Mouse (Mus musculus) gastrocnemius, adult 18-20 months (tissue): ENCODE results near the gene Nucb1. TPM values are rescaled to one million over a fixed set of nuclear protein-coding genes. Genes with fewer than 3 reads are reported as not detected.

Experiments
- microRNA-seq: library from miRNA; unstranded; fragments of <30 nt; microRNA quantifications from one replicate; pipeline ENCODE4 v1.2.0, GENCODE M21; 2021
- total RNA-seq, 2 experiments: library from RNA; stranded (reverse); gene quantifications; 2 replicates each; pipeline ENCODE4 v1.2.3; 2021

Nucb1 gene
- total RNA-seq, 2 experiments from 2014 or later = 63.3 to 68.6 TPM

Small RNA genes within 50 kb of the gene (microRNA-seq; reads per million reads assigned to microRNA genes)
- gene Gm22133 = not detected

Other genes with a start within 250 kb of the Nucb1 start
- not detected for gene Slc6a21, start 232.9 kb downstream of the Nucb1 start, total RNA-seq
- gene Trpm4, start 176.6 kb downstream of the Nucb1 start, total RNA-seq = 10 to 100 TPM; 25.9 to 31.3 TPM
- gene Hrc, start 175.1 kb downstream of the Nucb1 start, total RNA-seq = 100 to 1,000 TPM; 877 to 904 TPM
- under 1 TPM; 0.11 to 0.21 TPM for gene Ppfia3, start 143.4 kb downstream of the Nucb1 start, total RNA-seq
- not detected for gene Lin7b, start 139.8 kb downstream of the Nucb1 start, total RNA-seq
- 10 to 100 TPM; 60.3 to 65.4 TPM for gene Snrnp70, start 114.7 kb downstream of the Nucb1 start, total RNA-seq
- 10 to 100 TPM; 83.7 to 93.5 TPM for gene Kcna7, start 104.8 kb downstream of the Nucb1 start, total RNA-seq
- 1 to 10 TPM; 4.3 to 4.7 TPM for gene Ntf5, start 96.7 kb downstream of the Nucb1 start, total RNA-seq
- under 1 TPM; 0.47 to 0.59 TPM for gene Lhb, start 89.6 kb downstream of the Nucb1 start, total RNA-seq
- gene Gys1, start 75.6 kb downstream of the Nucb1 start, total RNA-seq = 100 to 1,000 TPM; 321 to 326 TPM
- 10 to 100 TPM; 26.6 to 27.9 TPM for gene Ruvbl2, start 72.3 kb downstream of the Nucb1 start, total RNA-seq
- gene Ftl1, start 50.5 kb downstream of the Nucb1 start, total RNA-seq = 100 to 1,000 TPM; 109 to 151 TPM
- gene Bax, start 43.5 kb downstream of the Nucb1 start, total RNA-seq = 10 to 100 TPM; 14.2 to 16.6 TPM
- gene Tulp2, start 28.5 kb downstream of the Nucb1 start, total RNA-seq = not detected
- gene Gm45808, start 23.6 kb downstream of the Nucb1 start, total RNA-seq = 1 to 10 TPM; 8.1 to 9.6 TPM
- 10 to 100 TPM; 22.6 to 22.9 TPM for gene Dhdh, start 21.6 kb downstream of the Nucb1 start, total RNA-seq
- 10 to 100 TPM; 28.6 to 63.5 TPM for gene Ppp1r15a, start 15.9 kb upstream of the Nucb1 start, total RNA-seq
- 1 to 10 TPM; 5.2 to 5.3 TPM for gene Plekha4, start 15.9 kb upstream of the Nucb1 start, total RNA-seq
- gene Hsd17b14, start 44.5 kb upstream of the Nucb1 start, total RNA-seq = 1 to 10 TPM in 1 of 2 experiments, under 1 TPM in 1; 0.91 to 1.9 TPM
- 10 to 100 TPM; 95.0 to 98.1 TPM for gene Bcat2, start 59.7 kb upstream of the Nucb1 start, total RNA-seq
- gene Fgf21, start 105.1 kb upstream of the Nucb1 start, total RNA-seq = not detected
- gene Fut1, start 106.9 kb upstream of the Nucb1 start, total RNA-seq = not detected
- gene Izumo1, start 111.4 kb upstream of the Nucb1 start, total RNA-seq = not detected
- gene Rasip1, start 117.1 kb upstream of the Nucb1 start, total RNA-seq = 1 to 10 TPM; 5.5 to 8.5 TPM
- gene Mamstr, start 129.6 kb upstream of the Nucb1 start, total RNA-seq = 10 to 100 TPM; 17.6 to 18.7 TPM
- under 1 TPM in 1 of 2 experiments, not detected in 1; 0.11 TPM for gene Fut2, start 156.0 kb upstream of the Nucb1 start, total RNA-seq
- under 1 TPM; 0.14 to 0.26 TPM for gene Ntn5, start 173.6 kb upstream of the Nucb1 start, total RNA-seq
- under 1 TPM; 0.09 TPM for gene Sec1, start 184.0 kb upstream of the Nucb1 start, total RNA-seq
- 10 to 100 TPM; 11.1 to 17.3 TPM for gene Car11, start 189.4 kb upstream of the Nucb1 start, total RNA-seq
- gene Dbp, start 194.7 kb upstream of the Nucb1 start, total RNA-seq = 10 to 100 TPM; 19.4 to 22.9 TPM
- 100 to 1,000 TPM; 442 to 461 TPM for gene Rpl18, start 205.1 kb upstream of the Nucb1 start, total RNA-seq
- gene Sphk2, start 207.6 kb upstream of the Nucb1 start, total RNA-seq = 10 to 100 TPM; 15.2 to 15.6 TPM
- gene Fam83e, start 210.8 kb upstream of the Nucb1 start, total RNA-seq = under 1 TPM in 1 of 2 experiments, not detected in 1; 0.18 TPM
- not detected for gene Spaca4, start 215.4 kb upstream of the Nucb1 start, total RNA-seq